Mouse (Mus musculus): ENCODE results near the gene Ccnf.

Gene Ccnf

GRCm38 (mm10) chr17:24251320-24252069 is at the start of gene Ccnf:
Gene Ccnf, minus strand, starts transcription at chr17:24251484.
- DNase-seq (ENCODE audit: low read depth in 1 of 2, low spot score in 2 of 2), result peak; percentile 94

- DNase-seq (ENCODE audit: low read depth in 1 of 2, low spot score in 2 of 2), result no peak
Measured at GRCm38 (mm10) chr17:24300651-24301050, 49.4 kb upstream of the Ccnf start.

GRCm38 (mm10) chr17:24289338-24289737 is 38.1 kb upstream of the Ccnf start:
- no peak for DNase-seq (ENCODE audit: low read depth in 1 of 2, low spot score in 2 of 2)

GRCm38 (mm10) chr17:24288477-24288876 is 37.2 kb upstream of the Ccnf start:
- no peak for DNase-seq (ENCODE audit: low read depth in 1 of 2, low spot score in 2 of 2)

GRCm38 (mm10) chr17:24285680-24286079 is 34.4 kb upstream of the Ccnf start:
- DNase-seq (ENCODE audit: low read depth in 1 of 2, low spot score in 2 of 2), result no peak

- no peak for DNase-seq (ENCODE audit: low read depth in 1 of 2, low spot score in 2 of 2)
Measured at GRCm38 (mm10) chr17:24283266-24283818, 32.1 kb upstream of the Ccnf start.

GRCm38 (mm10) chr17:24282637-24283036 is 31.4 kb upstream of the Ccnf start:
- no peak for DNase-seq (ENCODE audit: low read depth in 1 of 2, low spot score in 2 of 2)

- no peak for DNase-seq (ENCODE audit: low read depth in 1 of 2, low spot score in 2 of 2)
Measured at GRCm38 (mm10) chr17:24279907-24280306, 28.6 kb upstream of the Ccnf start.

GRCm38 (mm10) chr17:24267133-24267532 is 15.8 kb upstream of the Ccnf start:
- DNase-seq (ENCODE audit: low read depth in 1 of 2, low spot score in 2 of 2), result no peak

GRCm38 (mm10) chr17:24264766-24265165 is 13.5 kb upstream of the Ccnf start:
- DNase-seq (ENCODE audit: low read depth in 1 of 2, low spot score in 2 of 2), result no peak

GRCm38 (mm10) chr17:24260516-24260915 is 9.2 kb upstream of the Ccnf start:
- no peak for DNase-seq (ENCODE audit: low read depth in 1 of 2, low spot score in 2 of 2)

GRCm38 (mm10) chr17:24259702-24260101 is 8.4 kb upstream of the Ccnf start:
- DNase-seq (ENCODE audit: low read depth in 1 of 2, low spot score in 2 of 2), result no peak

GRCm38 (mm10) chr17:24258981-24259380 is 7.7 kb upstream of the Ccnf start:
- no peak for DNase-seq (ENCODE audit: low read depth in 1 of 2, low spot score in 2 of 2)

- DNase-seq (ENCODE audit: low read depth in 1 of 2, low spot score in 2 of 2), result no peak
Measured at GRCm38 (mm10) chr17:24252329-24252728, 1.0 kb upstream of the Ccnf start.

GRCm38 (mm10) chr17:24250988-24251319 is 330 bp downstream of the Ccnf start:
- DNase-seq (ENCODE audit: low read depth in 1 of 2, low spot score in 2 of 2), result no peak

GRCm38 (mm10) chr17:24248641-24249040 is 2.6 kb downstream of the Ccnf start:
- no peak for DNase-seq (ENCODE audit: low read depth in 1 of 2, low spot score in 2 of 2)

- no peak for DNase-seq (ENCODE audit: low read depth in 1 of 2, low spot score in 2 of 2)
Measured at GRCm38 (mm10) chr17:24244061-24244460, 7.2 kb downstream of the Ccnf start.

GRCm38 (mm10) chr17:24243311-24243969 is 7.8 kb downstream of the Ccnf start:
- peak in 1 of 2 experiments; percentile 42 for DNase-seq (ENCODE audit: low read depth in 1 of 2, low spot score in 2 of 2)

- DNase-seq (ENCODE audit: low read depth in 1 of 2, low spot score in 2 of 2), result no peak
Measured at GRCm38 (mm10) chr17:24236921-24237320, 14.4 kb downstream of the Ccnf start.

- no peak for DNase-seq (ENCODE audit: low read depth in 1 of 2, low spot score in 2 of 2)
Measured at GRCm38 (mm10) chr17:24236479-24236878, 14.8 kb downstream of the Ccnf start.

- DNase-seq (ENCODE audit: low read depth in 1 of 2, low spot score in 2 of 2), result no peak
Measured at GRCm38 (mm10) chr17:24227941-24228340, 23.3 kb downstream of the Ccnf start.

- no peak for DNase-seq (ENCODE audit: low read depth in 1 of 2, low spot score in 2 of 2)
Measured at GRCm38 (mm10) chr17:24226721-24227120, 24.6 kb downstream of the Ccnf start.

Data from monocyte, adult 2 months (primary cell).